In the genomic region with DNA sequence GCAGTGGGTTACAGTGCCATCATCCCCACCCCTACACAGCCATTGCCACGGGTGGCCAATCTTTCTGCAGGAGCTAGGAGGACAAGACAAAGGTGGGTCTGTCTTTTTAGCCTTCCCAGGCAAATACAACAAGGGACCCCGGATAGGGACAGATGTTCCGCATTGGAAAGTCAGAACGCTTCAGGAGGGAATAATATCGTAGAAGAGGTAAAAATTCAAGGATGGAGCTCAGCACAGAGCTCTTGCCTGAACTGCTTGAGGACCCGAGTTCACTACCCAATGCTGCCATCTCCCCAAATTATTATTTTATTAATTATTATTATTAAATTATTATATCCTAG, we compare ENCODE assay signal across 27 mouse cellular contexts. TPM values are rescaled to one million over a fixed set of nuclear protein-coding genes. Genes with fewer than 3 reads are reported as not detected.
DNase-seq lines count a peak whose midpoint lies in the region; ATAC-seq and TF ChIP-seq lines count a peak whose summit lies in the region.
"Had no signal": no experiment of that assay in that cellular context is flagged by ENCODE, and none has a peak within 500 bp of the region (broad histone marks: within the 10 kb centered on the region; RNA-seq: fewer than 3 reads in every experiment).

No protein-coding gene starts in this region.

- no peaks in the 10 kb centered on the region for H3K36me3 ChIP-seq in forebrain, embryonic 16.5 days (ENCODE audit: control insufficient read depth, insufficient read depth)
- no peaks in the 10 kb centered on the region for H3K36me3 ChIP-seq in forebrain, embryonic 14.5 days (ENCODE audit: control insufficient read depth, insufficient read depth, low read length)
- H3K36me3 ChIP-seq in midbrain, embryonic 12.5 days: no peaks in the 10 kb centered on the region
- no peaks in the 10 kb centered on the region for H3K36me3 ChIP-seq in midbrain, embryonic 11.5 days (ENCODE audit: control insufficient read depth, insufficient read depth, low read length)
- H3K36me3 ChIP-seq in hindbrain, postnatal 0 days (ENCODE audit: insufficient read depth, low read length): no peaks in the 10 kb centered on the region
- no peaks in the 10 kb centered on the region for H3K36me3 ChIP-seq in neural tube, embryonic 15.5 days
- H3K36me3 ChIP-seq: heart, embryonic 10.5 days had no signal

- peak overlapping the region; percentile 46; the same call in 1 of the 2 replicates for H3K9ac ChIP-seq in forebrain, embryonic 16.5 days (replicated peaks; ENCODE audit: low read depth, low read length)
- no peak overlapping the region for H3K9ac ChIP-seq in forebrain, embryonic 14.5 days (ENCODE audit: low read length)
- H3K9ac ChIP-seq in midbrain, embryonic 12.5 days (replicated peaks): no peak overlapping the region
- H3K9ac ChIP-seq in midbrain, embryonic 11.5 days (ENCODE audit: low read length): no peak overlapping the region
- H3K9ac ChIP-seq in hindbrain, postnatal 0 days (replicated peaks; ENCODE audit: low read length): peak overlapping the region; percentile 28
- peak overlapping the region; percentile 53 for H3K9ac ChIP-seq in neural tube, embryonic 15.5 days (replicated peaks)

- no peaks in the 10 kb centered on the region for H3K27me3 ChIP-seq in forebrain, embryonic 16.5 days (replicated peaks; ENCODE audit: control insufficient read depth, insufficient read depth, low read length)
- no peaks in the 10 kb centered on the region for H3K27me3 ChIP-seq in forebrain, embryonic 14.5 days (replicated peaks; ENCODE audit: control insufficient read depth, insufficient read depth, low read length)
- no peaks in the 10 kb centered on the region for H3K27me3 ChIP-seq in midbrain, embryonic 12.5 days
- no peaks in the 10 kb centered on the region for H3K27me3 ChIP-seq in midbrain, embryonic 11.5 days (ENCODE audit: control insufficient read depth, insufficient read depth, low read length)
- no peaks in the 10 kb centered on the region for H3K27me3 ChIP-seq in hindbrain, postnatal 0 days (ENCODE audit: insufficient read depth, low read length)
- no peaks in the 10 kb centered on the region for H3K27me3 ChIP-seq in neural tube, embryonic 15.5 days (replicated peaks)

- H3K9me3 ChIP-seq in forebrain, embryonic 16.5 days (ENCODE audit: control insufficient read depth, low read length): no peaks in the 10 kb centered on the region
- no peaks in the 10 kb centered on the region for H3K9me3 ChIP-seq in forebrain, embryonic 14.5 days (replicated peaks; ENCODE audit: control insufficient read depth, low read length)
- no peaks in the 10 kb centered on the region for H3K9me3 ChIP-seq in midbrain, embryonic 12.5 days
- no peaks in the 10 kb centered on the region; the same call in 1 of the 2 replicates for H3K9me3 ChIP-seq in midbrain, embryonic 11.5 days (ENCODE audit: control insufficient read depth, low read length)
- H3K9me3 ChIP-seq in hindbrain, postnatal 0 days (ENCODE audit: low read length): no peaks in the 10 kb centered on the region
- H3K9me3 ChIP-seq in neural tube, embryonic 15.5 days (replicated peaks): peaks cover 2% of the 10 kb centered on the region; the same call in 1 of the 2 replicates

- no peak overlapping the region; the same call in 1 of the 2 replicates for H3K4me3 ChIP-seq in forebrain, embryonic 16.5 days (replicated peaks; ENCODE audit: low read length)
- no peak overlapping the region for H3K4me3 ChIP-seq in forebrain, embryonic 14.5 days (ENCODE audit: low read depth, low read length)
- no peak overlapping the region for H3K4me3 ChIP-seq in midbrain, embryonic 12.5 days
- H3K4me3 ChIP-seq in midbrain, embryonic 11.5 days (ENCODE audit: low read depth, low read length): no peak overlapping the region
- peak overlapping the region; percentile 31 for H3K4me3 ChIP-seq in hindbrain, postnatal 0 days (ENCODE audit: low read length)
- peak overlapping the region; percentile 40 for H3K4me3 ChIP-seq in neural tube, embryonic 15.5 days (replicated peaks)
- H3K4me3 ChIP-seq: myocyte had no signal

- H3K27ac ChIP-seq in forebrain, embryonic 16.5 days (ENCODE audit: low read length): no peak overlapping the region
- no peak overlapping the region for H3K27ac ChIP-seq in forebrain, embryonic 14.5 days (ENCODE audit: low read depth, low read length)
- no peak overlapping the region for H3K27ac ChIP-seq in midbrain, embryonic 12.5 days (replicated peaks)
- H3K27ac ChIP-seq in midbrain, embryonic 11.5 days (ENCODE audit: low read depth, low read length): no peak overlapping the region
- H3K27ac ChIP-seq in hindbrain, postnatal 0 days: peak overlapping the region; percentile 64; the same call in 1 of the 2 replicates
- peak overlapping the region; percentile 80 for H3K27ac ChIP-seq in neural tube, embryonic 15.5 days (replicated peaks)
- H3K27ac ChIP-seq: heart, embryonic 10.5 days had no signal

- no peak for DNase-seq in forebrain, embryonic 14.5 days (ENCODE audit: low spot score)
- no peak for DNase-seq in midbrain, embryonic 11.5 days (ENCODE audit: low spot score, missing footprints)
- no peak for DNase-seq in hindbrain, postnatal 0 days (ENCODE audit: low spot score)
- DNase-seq in frontal cortex, postnatal 14 days (ENCODE audit: low spot score in 2 of 2): no peak
- DNase-seq: cerebellum, adult 18-20 months; gastrocnemius, postnatal 25 days; kidney, adult 11 months; kidney, postnatal 10 days; lung, adult 18-20 months; lung, postnatal 14 days; right cerebral cortex, adult 18-20 months; thymus, postnatal 14 days had no signal

- no peak; the same call in 1 of the 2 replicates for ATAC-seq in forebrain, embryonic 16.5 days
- ATAC-seq in forebrain, embryonic 14.5 days: no peak
- no peak for ATAC-seq in midbrain, embryonic 12.5 days (ENCODE audit: low FRiP score, low read depth)
- no peak for ATAC-seq in midbrain, embryonic 11.5 days (ENCODE audit: low FRiP score)
- ATAC-seq in hindbrain, postnatal 0 days: no peak
- ATAC-seq in neural tube, embryonic 15.5 days (ENCODE audit: low FRiP score): peak; percentile 26; the same call in 1 of the 2 replicates
- no peak for ATAC-seq in megakaryocyte progenitor cell, adult 5-6 weeks (replicated peaks; ENCODE audit: poor library complexity)

- TF ChIP-seq CTCF in hindbrain, postnatal 0 days (IDR thresholded peaks at IDR 0.05; ENCODE audit: low read depth): no peak

- H3K4me1 ChIP-seq in forebrain, embryonic 16.5 days (replicated peaks; ENCODE audit: control insufficient read depth, insufficient read depth, low read length): no peaks in the 10 kb centered on the region
- no peaks in the 10 kb centered on the region for H3K4me1 ChIP-seq in forebrain, embryonic 14.5 days (ENCODE audit: control insufficient read depth, insufficient read depth, low read length)
- H3K4me1 ChIP-seq in midbrain, embryonic 12.5 days: no peaks in the 10 kb centered on the region
- H3K4me1 ChIP-seq in midbrain, embryonic 11.5 days (ENCODE audit: control insufficient read depth, insufficient read depth, low read length): no peaks in the 10 kb centered on the region
- H3K4me1 ChIP-seq in hindbrain, postnatal 0 days (ENCODE audit: insufficient read depth, low read length): no peaks in the 10 kb centered on the region
- H3K4me1 ChIP-seq in neural tube, embryonic 15.5 days: 0 out of 2 replicates have a peak, but pooled peaks cover 8% of the 10 kb centered on the region
- H3K4me1 ChIP-seq: heart, embryonic 10.5 days had no signal

- peak overlapping the region; percentile 53; the same call in 1 of the 2 replicates for H3K4me2 ChIP-seq in forebrain, embryonic 16.5 days (ENCODE audit: low read length)
- no peak overlapping the region; the same call in 1 of the 2 replicates for H3K4me2 ChIP-seq in forebrain, embryonic 14.5 days (ENCODE audit: low read length)
- peak overlapping the region; percentile 46; the same call in 1 of the 2 replicates for H3K4me2 ChIP-seq in midbrain, embryonic 12.5 days (replicated peaks)
- no peak overlapping the region for H3K4me2 ChIP-seq in midbrain, embryonic 11.5 days
- H3K4me2 ChIP-seq in hindbrain, postnatal 0 days (ENCODE audit: low read depth, low read length): peak overlapping the region; percentile 56
- peak overlapping the region; percentile 64 for H3K4me2 ChIP-seq in neural tube, embryonic 15.5 days

- 79% methylated on average over 6 of the region's 6 CpGs for WGBS in forebrain, embryonic 16.5 days
- 81% methylated on average over 6 of the region's 6 CpGs for WGBS in forebrain, embryonic 14.5 days
- WGBS in midbrain, embryonic 12.5 days: 82% methylated on average over 6 of the region's 6 CpGs
- 79% methylated on average over 6 of the region's 6 CpGs for WGBS in midbrain, embryonic 11.5 days
- WGBS in hindbrain, postnatal 0 days: 73% methylated on average over 6 of the region's 6 CpGs
- 66% methylated on average over 6 of the region's 6 CpGs for WGBS in neural tube, embryonic 15.5 days

RNA-seq across cellular contexts. Expression of a gene that starts 10.9 kb away (rescaled TPM):
- 31.0 and 34.7 TPM in 2 replicates for polyA plus RNA-seq in forebrain, embryonic 16.5 days (2015; fragmentation: Nextera tagmentation; extraction: Ambion mirVana)
- 25.1 and 30.1 TPM in 2 replicates for polyA plus RNA-seq in forebrain, embryonic 14.5 days (2014; fragmentation: Nextera tagmentation; extraction: Ambion mirVana)
- 70.3 and 77.6 TPM in 2 replicates for polyA plus RNA-seq in midbrain, embryonic 12.5 days (2016; fragmentation: Nextera tagmentation; extraction: Ambion mirVana)
- polyA plus RNA-seq in midbrain, embryonic 11.5 days (2014; fragmentation: Nextera tagmentation; extraction: Ambion mirVana): 57.4 and 65.1 TPM in 2 replicates
- 96.4 and 105 TPM in 2 replicates for total RNA-seq in hindbrain, postnatal 0 days (2014; rRNA removed)
- polyA plus RNA-seq in hindbrain, postnatal 0 days (2015; fragmentation: Nextera tagmentation; extraction: Ambion mirVana): 30.4 and 31.3 TPM in 2 replicates
- polyA plus RNA-seq in neural tube, embryonic 15.5 days (2015; fragmentation: Nextera tagmentation; extraction: Ambion mirVana): 40.0 and 41.6 TPM in 2 replicates
- total RNA-seq in megakaryocyte progenitor cell, adult 5-6 weeks (2015): 0.07 and 0.62 TPM in 2 replicates
- 0.42 and 0.88 TPM in 2 replicates for total RNA-seq in megakaryocyte progenitor cell, adult 5-6 weeks (2017)
- total RNA-seq: MEL had no signal

RNA-seq across cellular contexts. Expression of a gene that starts 16.7 kb away (rescaled TPM):
- polyA plus RNA-seq in forebrain, embryonic 16.5 days (2015; fragmentation: Nextera tagmentation; extraction: Ambion mirVana): not detected in 2 replicates
- polyA plus RNA-seq in forebrain, embryonic 14.5 days (2014; fragmentation: Nextera tagmentation; extraction: Ambion mirVana): not detected in 2 replicates
- not detected in 2 replicates for polyA plus RNA-seq in midbrain, embryonic 12.5 days (2016; fragmentation: Nextera tagmentation; extraction: Ambion mirVana)
- not detected in 2 replicates for polyA plus RNA-seq in midbrain, embryonic 11.5 days (2014; fragmentation: Nextera tagmentation; extraction: Ambion mirVana)
- not detected in 2 replicates for total RNA-seq in hindbrain, postnatal 0 days (2014; rRNA removed)
- polyA plus RNA-seq in hindbrain, postnatal 0 days (2015; fragmentation: Nextera tagmentation; extraction: Ambion mirVana): not detected in 2 replicates
- polyA plus RNA-seq in neural tube, embryonic 15.5 days (2015; fragmentation: Nextera tagmentation; extraction: Ambion mirVana): not detected in 2 replicates
- not detected in 2 replicates for total RNA-seq in megakaryocyte progenitor cell, adult 5-6 weeks (2015)
- not detected in 2 replicates for total RNA-seq in megakaryocyte progenitor cell, adult 5-6 weeks (2017)
- total RNA-seq: adrenal gland, postnatal 4 days; CH12.LX; gastrocnemius, postnatal 25 days; left cerebral cortex, adult 18-20 months had no signal
- polyA plus RNA-seq: frontal cortex, adult 2 months; heart, embryonic 10.5 days; heart, postnatal 0 days; limb, embryonic 11.5 days; liver, embryonic 11.5 days; myocyte; small intestine, adult 2 months had no signal

RNA-seq across cellular contexts. Expression of a gene that starts 34.6 kb away (rescaled TPM):
- polyA plus RNA-seq in forebrain, embryonic 16.5 days (2015; fragmentation: Nextera tagmentation; extraction: Ambion mirVana): 53.3 and 55.7 TPM in 2 replicates
- polyA plus RNA-seq in forebrain, embryonic 14.5 days (2014; fragmentation: Nextera tagmentation; extraction: Ambion mirVana): 42.4 and 46.9 TPM in 2 replicates
- 58.8 and 62.1 TPM in 2 replicates for polyA plus RNA-seq in midbrain, embryonic 12.5 days (2016; fragmentation: Nextera tagmentation; extraction: Ambion mirVana)
- 48.2 and 52.2 TPM in 2 replicates for polyA plus RNA-seq in midbrain, embryonic 11.5 days (2014; fragmentation: Nextera tagmentation; extraction: Ambion mirVana)
- 19.9 and 22.5 TPM in 2 replicates for total RNA-seq in hindbrain, postnatal 0 days (2014; rRNA removed)
- polyA plus RNA-seq in hindbrain, postnatal 0 days (2015; fragmentation: Nextera tagmentation; extraction: Ambion mirVana): 23.2 and 23.6 TPM in 2 replicates
- 44.9 and 47.9 TPM in 2 replicates for polyA plus RNA-seq in neural tube, embryonic 15.5 days (2015; fragmentation: Nextera tagmentation; extraction: Ambion mirVana)
- total RNA-seq in megakaryocyte progenitor cell, adult 5-6 weeks (2015): 49.6 and 50.3 TPM in 2 replicates
- 40.3 and 40.8 TPM in 2 replicates for total RNA-seq in megakaryocyte progenitor cell, adult 5-6 weeks (2017)

RNA-seq across cellular contexts. Expression of a gene that starts 39.5 kb away (rescaled TPM):
- not detected in 2 replicates for polyA plus RNA-seq in forebrain, embryonic 16.5 days (2015; fragmentation: Nextera tagmentation; extraction: Ambion mirVana)
- polyA plus RNA-seq in forebrain, embryonic 14.5 days (2014; fragmentation: Nextera tagmentation; extraction: Ambion mirVana): not detected in 2 replicates
- not detected in 2 replicates for polyA plus RNA-seq in midbrain, embryonic 12.5 days (2016; fragmentation: Nextera tagmentation; extraction: Ambion mirVana)
- polyA plus RNA-seq in midbrain, embryonic 11.5 days (2014; fragmentation: Nextera tagmentation; extraction: Ambion mirVana): not detected in 2 replicates
- not detected in 2 replicates for total RNA-seq in hindbrain, postnatal 0 days (2014; rRNA removed)
- polyA plus RNA-seq in hindbrain, postnatal 0 days (2015; fragmentation: Nextera tagmentation; extraction: Ambion mirVana): not detected in 2 replicates
- polyA plus RNA-seq in neural tube, embryonic 15.5 days (2015; fragmentation: Nextera tagmentation; extraction: Ambion mirVana): 0.09 and 0.13 TPM in 2 replicates
- not detected in 2 replicates for total RNA-seq in megakaryocyte progenitor cell, adult 5-6 weeks (2015)
- not detected in 2 replicates for total RNA-seq in megakaryocyte progenitor cell, adult 5-6 weeks (2017)
- total RNA-seq: adrenal gland, postnatal 4 days; CH12.LX; gastrocnemius, postnatal 25 days; left cerebral cortex, adult 18-20 months had no signal
- polyA plus RNA-seq: frontal cortex, adult 2 months; heart, embryonic 10.5 days; heart, postnatal 0 days; limb, embryonic 11.5 days; liver, embryonic 11.5 days; myocyte; small intestine, adult 2 months had no signal

RNA-seq across cellular contexts. Expression of a gene that starts 57.7 kb away (rescaled TPM):
- not detected in 2 replicates for polyA plus RNA-seq in forebrain, embryonic 16.5 days (2015; fragmentation: Nextera tagmentation; extraction: Ambion mirVana)
- not detected in 2 replicates for polyA plus RNA-seq in forebrain, embryonic 14.5 days (2014; fragmentation: Nextera tagmentation; extraction: Ambion mirVana)
- 0.15 TPM in 1 of 2 replicates, not detected in the other for polyA plus RNA-seq in midbrain, embryonic 12.5 days (2016; fragmentation: Nextera tagmentation; extraction: Ambion mirVana)
- polyA plus RNA-seq in midbrain, embryonic 11.5 days (2014; fragmentation: Nextera tagmentation; extraction: Ambion mirVana): not detected in 2 replicates
- total RNA-seq in hindbrain, postnatal 0 days (2014; rRNA removed): not detected in 2 replicates
- polyA plus RNA-seq in hindbrain, postnatal 0 days (2015; fragmentation: Nextera tagmentation; extraction: Ambion mirVana): 0.20 and 0.23 TPM in 2 replicates
- 0.28 and 0.31 TPM in 2 replicates for polyA plus RNA-seq in neural tube, embryonic 15.5 days (2015; fragmentation: Nextera tagmentation; extraction: Ambion mirVana)
- total RNA-seq in megakaryocyte progenitor cell, adult 5-6 weeks (2015): not detected in 2 replicates
- total RNA-seq in megakaryocyte progenitor cell, adult 5-6 weeks (2017): not detected in 2 replicates
- total RNA-seq: adrenal gland, postnatal 4 days; CH12.LX; gastrocnemius, postnatal 25 days; left cerebral cortex, adult 18-20 months; MEL had no signal
- polyA plus RNA-seq: frontal cortex, adult 2 months; heart, embryonic 10.5 days; heart, postnatal 0 days; limb, embryonic 11.5 days; liver, embryonic 11.5 days; myocyte; small intestine, adult 2 months had no signal

Comparison
In these comparisons a context has a peak if more than half of its experiments do, and no peak if none do; other contexts are left out.
1. H3K4me2 ChIP-seq: peak in forebrain, embryonic 16.5 days (single experiment), midbrain, embryonic 12.5 days (single experiment), hindbrain, postnatal 0 days (single experiment) and neural tube, embryonic 15.5 days (single experiment); none in forebrain, embryonic 14.5 days (single experiment) and midbrain, embryonic 11.5 days (single experiment).
2. H3K9ac ChIP-seq: peak in forebrain, embryonic 16.5 days (single experiment), hindbrain, postnatal 0 days (single experiment) and neural tube, embryonic 15.5 days (single experiment); none in forebrain, embryonic 14.5 days (single experiment), midbrain, embryonic 12.5 days (single experiment) and midbrain, embryonic 11.5 days (single experiment).
3. H3K27ac ChIP-seq: peak in hindbrain, postnatal 0 days (single experiment) and neural tube, embryonic 15.5 days (single experiment); none in forebrain, embryonic 16.5 days (single experiment), forebrain, embryonic 14.5 days (single experiment), midbrain, embryonic 12.5 days (single experiment) and midbrain, embryonic 11.5 days (single experiment).
4. H3K4me3 ChIP-seq: peak in hindbrain, postnatal 0 days (single experiment) and neural tube, embryonic 15.5 days (single experiment); none in forebrain, embryonic 16.5 days (single experiment), forebrain, embryonic 14.5 days (single experiment), midbrain, embryonic 12.5 days (single experiment) and midbrain, embryonic 11.5 days (single experiment).